Mouse (Mus musculus): ENCODE measurements around the gene Sema4b. TPM values are rescaled to one million over a fixed set of nuclear protein-coding genes. Genes with fewer than 3 reads are reported as not detected.

The Sema4b gene
- polyA plus RNA-seq, 1 experiment from 2014 or later = 13.5 TPM

DNA sequence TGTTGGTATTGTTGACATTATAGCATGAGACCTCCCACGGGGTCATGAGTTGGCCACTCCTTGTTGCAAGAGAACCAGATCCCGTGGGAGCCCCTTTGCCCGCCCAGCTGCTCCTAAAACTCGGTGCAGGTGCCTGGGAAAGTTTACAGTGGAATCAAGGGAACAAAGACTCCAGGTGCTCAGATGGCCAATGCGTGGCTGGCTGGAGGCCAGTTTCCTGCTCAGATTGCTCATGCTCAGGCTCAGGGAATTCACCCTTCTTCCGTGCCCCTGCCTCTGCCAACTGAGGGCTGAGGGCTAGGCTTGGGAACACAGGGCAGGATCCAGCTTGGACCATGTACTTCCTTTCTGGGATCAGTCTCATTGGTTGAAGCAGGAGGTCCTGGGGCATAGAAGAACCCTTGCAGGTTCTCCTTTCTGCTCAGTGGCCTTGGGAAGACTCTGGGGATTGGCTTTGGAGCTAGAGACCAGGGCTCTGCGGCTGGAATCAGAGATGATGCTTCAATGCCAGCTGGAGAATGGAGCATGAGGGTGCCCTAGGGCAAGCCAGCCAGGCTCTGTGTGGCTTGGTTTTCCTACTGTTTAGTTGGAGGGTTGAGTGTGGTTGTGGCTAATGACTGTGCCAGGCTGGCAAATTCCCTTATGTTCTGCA is 26.2 kb upstream of the Sema4b start:
- Histone ChIP-seq H3K27me3 (ENCODE audit: insufficient read depth, low read length) (no peaks in the 10 kb centered on the region), H3K4me3 (ENCODE audit: low read depth, low read length) (no peak overlapping the region), H3K4me1 (ENCODE audit: insufficient read depth) (peaks cover 20% of the 10 kb centered on the region), H3K9me3 (ENCODE audit: low read length) (no peaks in the 10 kb centered on the region), H3K27ac (ENCODE audit: low read depth) (0 out of 2 replicates have a peak overlapping the region, but pooled peaks have one; percentile 18), H3K4me2 (ENCODE audit: low read depth, low read length) (no peak overlapping the region), H3K36me3 (replicated peaks; ENCODE audit: insufficient read depth, low read length) (no peaks in the 10 kb centered on the region), H3K9ac (replicated peaks) (no peak overlapping the region; the same call in 1 of the 2 replicates)
- ATAC-seq (no peak), DNase-seq (no peak)
- 61% methylated on average over 7 of the region's 7 CpGs for WGBS (ENCODE audit: insufficient replicate concordance)
- TF ChIP-seq EP300 (IDR thresholded peaks at IDR 0.05; ENCODE audit: low read depth) (no peak), CTCF (IDR thresholded peaks at IDR 0.05; ENCODE audit: low read depth) (no peak)

GRCm38 (mm10) chr7:80160945-80161306 is 25.7 kb upstream of the Sema4b start:
- DNase-seq = peak; percentile 39
- no peak for TF ChIP-seq EP300 (IDR thresholded peaks at IDR 0.05; ENCODE audit: low read depth)
- TF ChIP-seq CTCF (IDR thresholded peaks at IDR 0.05; ENCODE audit: low read depth) = no peak
- Histone ChIP-seq H3K4me2 (ENCODE audit: low read depth, low read length) (no peak overlapping the region), H3K9me3 (ENCODE audit: low read length) (no peaks in the 10 kb centered on the region), H3K9ac (replicated peaks) (no peak overlapping the region), H3K27me3 (ENCODE audit: insufficient read depth, low read length) (no peaks in the 10 kb centered on the region), H3K36me3 (replicated peaks; ENCODE audit: insufficient read depth, low read length) (no peaks in the 10 kb centered on the region), H3K4me1 (ENCODE audit: insufficient read depth) (peaks cover 23% of the 10 kb centered on the region), H3K27ac (ENCODE audit: low read depth) (no peak overlapping the region), H3K4me3 (ENCODE audit: low read depth, low read length) (no peak overlapping the region)
- peak; percentile 23; the same call in 1 of the 2 replicates for ATAC-seq
- 65% methylated on average over 8 of the region's 8 CpGs for WGBS (ENCODE audit: insufficient replicate concordance)

GRCm38 (mm10) chr7:80165432-80165831 is 21.2 kb upstream of the Sema4b start:
- H3K4me3 ChIP-seq (ENCODE audit: low read depth, low read length) = no peak overlapping the region
- H3K36me3 ChIP-seq (replicated peaks; ENCODE audit: insufficient read depth, low read length) = no peaks in the 10 kb centered on the region
- H3K27me3 ChIP-seq (ENCODE audit: insufficient read depth, low read length) = no peaks in the 10 kb centered on the region
- no peak for ATAC-seq
- H3K9ac ChIP-seq (replicated peaks) = no peak overlapping the region
- H3K4me1 ChIP-seq (ENCODE audit: insufficient read depth) = peaks cover 20% of the 10 kb centered on the region
- no peak for DNase-seq
- 68% methylated on average over 5 of the region's 5 CpGs for WGBS (ENCODE audit: insufficient replicate concordance)
- no peak overlapping the region for H3K4me2 ChIP-seq (ENCODE audit: low read depth, low read length)
- no peaks in the 10 kb centered on the region for H3K9me3 ChIP-seq (ENCODE audit: low read length)
- H3K27ac ChIP-seq (ENCODE audit: low read depth) = no peak overlapping the region
- TF ChIP-seq CTCF (IDR thresholded peaks at IDR 0.05; ENCODE audit: low read depth) (no peak), EP300 (IDR thresholded peaks at IDR 0.05; ENCODE audit: low read depth) (no peak)

DNA sequence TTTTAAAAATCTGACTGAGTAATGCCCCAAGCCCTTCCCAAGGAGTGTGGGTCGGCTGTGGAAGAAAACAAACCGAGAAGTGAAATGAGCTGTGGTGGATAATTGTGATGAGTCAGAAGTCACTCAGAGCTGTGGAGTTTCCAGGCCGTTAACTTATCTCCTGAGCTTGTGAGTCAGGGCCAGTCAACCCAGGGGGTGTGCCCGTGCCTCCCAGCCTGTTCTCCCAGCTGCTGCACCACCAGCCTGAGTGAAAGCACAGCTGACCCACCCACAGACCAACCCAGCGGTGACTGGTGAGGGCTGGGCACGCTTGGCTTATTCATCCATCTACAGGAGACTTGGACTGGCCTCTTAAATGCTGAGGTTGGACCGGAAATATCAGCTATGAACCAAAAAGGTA is 19.9 kb upstream of the Sema4b start:
- H3K4me3 ChIP-seq (ENCODE audit: low read depth, low read length) = no peak overlapping the region
- WGBS (ENCODE audit: insufficient replicate concordance) = 31% methylated on average over 7 of the region's 7 CpGs
- no peaks in the 10 kb centered on the region for H3K36me3 ChIP-seq (replicated peaks; ENCODE audit: insufficient read depth, low read length)
- H3K27ac ChIP-seq (ENCODE audit: low read depth) = peak overlapping the region; percentile 62
- H3K4me1 ChIP-seq (ENCODE audit: insufficient read depth) = peaks cover 21% of the 10 kb centered on the region
- H3K27me3 ChIP-seq (ENCODE audit: insufficient read depth, low read length) = no peaks in the 10 kb centered on the region
- H3K9ac ChIP-seq (replicated peaks) = no peak overlapping the region
- TF ChIP-seq CTCF (IDR thresholded peaks at IDR 0.05; ENCODE audit: low read depth) = no peak
- 0 out of 2 replicates have a peak, but pooled peaks have one; percentile 47 for TF ChIP-seq EP300 (IDR thresholded peaks at IDR 0.05; ENCODE audit: low read depth)
- DNase-seq = peak; percentile 73
- peak; percentile 96 for ATAC-seq
- peak overlapping the region; percentile 41; the same call in 1 of the 2 replicates for H3K4me2 ChIP-seq (ENCODE audit: low read depth, low read length)
- no peaks in the 10 kb centered on the region for H3K9me3 ChIP-seq (ENCODE audit: low read length)

- ATAC-seq = no peak
- no peaks in the 10 kb centered on the region for H3K27me3 ChIP-seq (ENCODE audit: insufficient read depth, low read length)
- H3K9me3 ChIP-seq (ENCODE audit: low read length) = no peaks in the 10 kb centered on the region
- H3K4me2 ChIP-seq (ENCODE audit: low read depth, low read length) = no peak overlapping the region
- no peak for DNase-seq
- 69% methylated on average over 2 of the region's 2 CpGs for WGBS (ENCODE audit: insufficient replicate concordance)
- TF ChIP-seq EP300 (IDR thresholded peaks at IDR 0.05; ENCODE audit: low read depth) (no peak), CTCF (IDR thresholded peaks at IDR 0.05; ENCODE audit: low read depth) (no peak)
- H3K4me3 ChIP-seq (ENCODE audit: low read depth, low read length) = no peak overlapping the region
- no peak overlapping the region for H3K27ac ChIP-seq (ENCODE audit: low read depth)
- H3K4me1 ChIP-seq (ENCODE audit: insufficient read depth) = peaks cover 21% of the 10 kb centered on the region
- H3K36me3 ChIP-seq (replicated peaks; ENCODE audit: insufficient read depth, low read length) = no peaks in the 10 kb centered on the region
- no peak overlapping the region for H3K9ac ChIP-seq (replicated peaks)
These were observed 16.8 kb upstream of the Sema4b start for GRCm38 (mm10) chr7:80169847-80170246.

GRCm38 (mm10) chr7:80171345-80171744 is 15.3 kb upstream of the Sema4b start:
- 57% methylated on average over 8 of the region's 8 CpGs for WGBS (ENCODE audit: insufficient replicate concordance)
- H3K27ac ChIP-seq (ENCODE audit: low read depth) = 0 out of 2 replicates have a peak overlapping the region, but pooled peaks have one; percentile 22
- H3K9me3 ChIP-seq (ENCODE audit: low read length) = no peaks in the 10 kb centered on the region
- DNase-seq (no peak), ATAC-seq (no peak)
- TF ChIP-seq EP300 (IDR thresholded peaks at IDR 0.05; ENCODE audit: low read depth) (no peak), CTCF (IDR thresholded peaks at IDR 0.05; ENCODE audit: low read depth) (no peak)
- no peak overlapping the region for H3K9ac ChIP-seq (replicated peaks)
- no peak overlapping the region for H3K4me2 ChIP-seq (ENCODE audit: low read depth, low read length)
- no peaks in the 10 kb centered on the region for H3K36me3 ChIP-seq (replicated peaks; ENCODE audit: insufficient read depth, low read length)
- peaks cover 14% of the 10 kb centered on the region for H3K4me1 ChIP-seq (ENCODE audit: insufficient read depth)
- no peak overlapping the region for H3K4me3 ChIP-seq (ENCODE audit: low read depth, low read length)
- H3K27me3 ChIP-seq (ENCODE audit: insufficient read depth, low read length) = no peaks in the 10 kb centered on the region

Data from liver, postnatal 0 days (tissue).